Mouse (Mus musculus) heart, postnatal 14 days (tissue): Measurements from ENCODE around the gene Lztfl1. TPM values are rescaled to one million over a fixed set of nuclear protein-coding genes. Genes with fewer than 3 reads are reported as not detected.
"Not testable (repeated sequence)": the region's sequence is repeated elsewhere in the genome, so short reads cannot be mapped to it uniquely, and the experiment has no call there.

Experiments
- DNase-seq, 2 experiments: peaks; one replicate each; pipeline ENCODE4 v3.0.0; 2021 to 2022
- intact Hi-C: fragments of 180-260 bp; cut with DNase I; formaldehyde crosslinking; loops from one replicate; pipeline ENCODE4 v1.15.1; 2025
- total RNA-seq, 2 experiments: library from RNA; stranded (reverse); gene quantifications; 2 replicates each; pipeline ENCODE4 v1.2.3; 2021

Gene Lztfl1
- total RNA-seq, 2 experiments from 2014 or later = 41.3 to 43.5 TPM

DNA sequence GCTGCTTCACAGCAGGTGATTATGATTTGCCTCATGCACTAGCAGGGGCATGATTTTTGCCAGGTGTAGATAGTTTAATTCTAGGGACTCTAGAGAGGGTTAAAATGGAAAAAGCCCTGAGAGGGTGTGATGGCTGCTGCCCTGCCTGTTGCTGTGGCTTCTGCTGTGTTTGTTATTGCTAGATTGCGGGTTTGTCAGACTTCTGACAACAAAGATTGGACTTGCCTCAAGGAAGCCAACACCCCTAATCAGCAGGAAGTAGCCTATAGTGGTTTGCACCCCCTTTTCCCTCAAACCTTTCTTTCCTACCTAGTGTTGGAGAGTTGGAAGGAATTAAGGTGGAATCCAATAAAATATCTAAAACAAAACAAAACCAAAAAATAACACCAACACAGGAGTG lies 29.3 kb downstream of the Lztfl1 start:
- DNase-seq = no peak
- intact Hi-C loops = no loop called here

DNA sequence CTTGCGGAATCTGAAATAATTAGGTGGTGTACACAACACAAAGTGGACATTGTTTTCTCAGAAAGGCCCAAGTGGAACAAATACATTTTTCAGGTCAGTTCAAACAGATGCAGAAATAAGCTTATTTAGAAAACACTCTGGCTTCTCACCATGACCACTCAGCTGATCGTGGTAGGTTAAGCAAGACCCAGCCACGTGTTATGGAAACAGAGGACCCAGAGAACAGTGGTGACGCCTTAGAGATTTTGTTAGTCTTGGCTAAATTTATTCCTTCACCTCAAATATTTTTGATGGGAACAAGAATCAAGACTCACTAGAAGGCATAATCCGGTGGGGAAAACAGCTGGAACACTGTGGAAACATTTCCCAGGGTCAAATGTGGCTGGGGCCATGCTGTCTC lies 31.3 kb downstream of the Lztfl1 start:
- DNase-seq = no peak
- intact Hi-C loops = no loop called here

DNA sequence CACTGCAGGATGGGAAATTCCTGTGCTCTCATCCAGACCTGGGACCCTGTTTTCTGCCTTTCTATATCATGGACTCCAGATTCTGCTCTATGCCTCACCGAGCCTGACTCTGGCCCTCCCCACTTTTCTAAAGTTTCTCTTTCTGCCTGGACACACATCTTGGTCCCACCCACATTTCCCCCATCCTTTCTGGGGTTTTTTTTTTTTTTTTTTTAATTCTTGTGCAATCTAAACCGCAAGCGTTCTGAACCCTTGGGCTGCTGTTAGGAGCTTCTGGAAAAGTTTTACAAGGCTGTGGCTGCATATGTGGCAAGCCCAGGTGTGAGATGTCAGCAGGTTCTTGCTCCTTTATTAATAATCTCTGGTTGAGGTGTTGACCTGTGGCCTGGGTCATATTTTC lies 33.8 kb downstream of the Lztfl1 start:
- intact Hi-C loops = no loop called here
- DNase-seq = no peak

DNA sequence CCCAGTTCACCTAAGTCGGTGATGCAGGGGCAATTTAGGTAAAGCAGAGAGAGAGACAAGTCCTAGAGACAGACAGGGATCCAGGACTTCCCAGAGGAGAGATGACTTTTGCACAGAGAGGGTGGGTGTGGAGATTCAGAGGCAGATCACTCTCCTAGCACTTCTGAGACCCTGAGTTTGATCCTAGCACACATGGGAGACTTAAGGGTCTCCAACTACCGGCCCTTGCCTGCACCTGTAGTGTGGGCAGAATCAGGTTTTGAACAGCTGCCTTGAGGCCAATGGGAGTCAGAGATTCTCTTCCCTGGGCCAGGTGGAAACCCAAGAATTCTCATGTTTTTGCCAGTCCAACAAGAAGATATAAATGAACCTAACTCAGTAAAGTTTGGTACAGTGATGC lies 38.3 kb downstream of the Lztfl1 start:
- DNase-seq = no peak
- intact Hi-C loops = no loop called here

DNA sequence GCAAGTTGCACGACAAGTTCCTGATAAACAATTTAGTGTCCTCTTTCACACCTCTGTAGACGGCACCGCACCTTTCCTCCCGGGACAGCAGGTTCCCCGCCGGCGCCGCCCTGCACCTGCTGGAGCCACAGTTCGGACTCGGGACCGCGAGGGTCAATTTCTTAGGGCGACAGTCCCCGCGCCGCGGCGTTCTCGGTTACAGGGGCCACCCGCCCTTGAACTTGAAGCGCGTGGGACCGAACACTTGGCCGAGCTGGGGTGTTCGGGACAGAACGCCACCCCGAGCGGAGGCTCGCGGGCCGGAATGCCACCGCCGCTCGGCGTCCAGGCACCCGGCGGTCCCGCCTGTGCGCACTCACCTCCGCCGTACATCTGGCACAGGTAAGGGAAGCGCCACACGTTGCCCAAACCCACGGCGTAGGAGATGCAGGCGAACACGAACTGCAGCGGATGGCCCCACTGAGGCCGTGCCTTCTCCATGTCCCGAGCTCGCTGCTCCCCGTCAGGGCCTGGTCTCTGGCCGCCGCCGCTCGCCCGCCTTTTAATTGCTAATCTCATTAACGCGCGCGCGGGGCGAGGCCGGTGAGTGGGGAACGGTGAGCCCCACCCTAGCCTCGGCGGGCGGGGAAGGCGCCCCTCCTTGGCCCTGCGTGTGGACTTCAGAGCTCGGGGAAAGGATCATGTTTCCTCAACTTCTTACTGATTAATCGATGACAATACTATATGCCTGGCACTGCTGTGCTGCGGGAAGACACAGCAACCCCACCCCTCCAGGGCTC lies 39.0 kb downstream of the Lztfl1 start, which contains the start of the genes Ccr9 and Slc6a20a:
Ccr9 (plus strand) TSS at position 113 of the 779 bp plus-strand sequence.
Slc6a20a (minus strand) TSS at position 559 of the 779 bp plus-strand sequence.
- intact Hi-C loops = no loop called here
- peak in 1 of 2 experiments; percentile 3 for DNase-seq

DNA sequence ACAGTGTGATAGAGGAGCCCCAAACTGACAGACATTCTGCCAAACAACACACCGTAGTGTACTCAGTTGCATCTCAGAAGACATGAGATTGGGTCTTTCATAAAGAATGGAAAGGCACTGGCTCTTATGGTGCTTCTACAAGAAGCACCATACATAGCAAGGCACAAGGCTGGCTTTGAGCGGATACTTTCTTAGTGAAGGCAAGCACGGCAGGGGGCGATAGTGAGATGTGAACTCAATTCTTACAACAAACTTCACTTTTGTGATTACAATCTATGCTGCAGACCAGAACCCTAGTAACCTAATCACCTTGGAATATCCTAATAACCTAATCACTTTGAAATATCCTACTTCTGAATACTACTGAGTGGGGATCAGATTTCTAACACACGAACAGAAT lies 51.9 kb downstream of the Lztfl1 start:
- peak; percentile 28 to 54 for DNase-seq
- intact Hi-C loops = no loop called here

DNA sequence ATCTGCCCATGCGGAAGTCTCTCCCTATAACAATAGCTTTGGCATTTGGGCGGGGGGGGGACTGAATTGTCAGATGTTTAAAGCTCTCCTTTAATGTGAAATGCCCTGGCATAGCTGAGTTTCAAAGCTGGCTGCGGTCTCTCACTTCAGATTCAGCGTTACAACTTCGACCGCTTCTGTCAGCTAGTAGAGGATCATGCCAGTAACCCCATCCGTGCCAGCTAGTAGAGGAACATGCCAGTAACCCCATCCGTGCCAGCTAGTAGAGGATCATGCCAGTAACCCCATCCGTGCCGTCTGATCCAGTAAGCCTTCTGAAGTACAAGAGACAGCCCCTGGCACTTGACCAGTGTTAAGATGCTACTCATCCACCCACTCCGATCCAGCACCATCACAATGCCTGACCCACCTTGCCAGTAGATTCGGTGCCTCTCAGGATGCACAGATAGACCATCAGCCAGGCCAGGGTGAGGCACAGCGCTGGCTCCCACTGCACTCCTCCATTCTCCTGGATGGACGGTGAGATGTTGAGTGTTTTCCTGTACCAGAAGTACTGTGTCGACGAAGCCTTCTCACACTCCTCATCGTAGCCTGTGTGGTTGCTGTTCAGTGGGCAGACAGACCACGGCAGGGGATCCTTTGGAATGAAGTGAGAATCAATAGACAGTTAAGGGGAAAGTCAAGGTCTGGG lies 57.4 kb downstream of the Lztfl1 start:
- DNase-seq, intact Hi-C loops: not testable (repeated sequence)

DNA sequence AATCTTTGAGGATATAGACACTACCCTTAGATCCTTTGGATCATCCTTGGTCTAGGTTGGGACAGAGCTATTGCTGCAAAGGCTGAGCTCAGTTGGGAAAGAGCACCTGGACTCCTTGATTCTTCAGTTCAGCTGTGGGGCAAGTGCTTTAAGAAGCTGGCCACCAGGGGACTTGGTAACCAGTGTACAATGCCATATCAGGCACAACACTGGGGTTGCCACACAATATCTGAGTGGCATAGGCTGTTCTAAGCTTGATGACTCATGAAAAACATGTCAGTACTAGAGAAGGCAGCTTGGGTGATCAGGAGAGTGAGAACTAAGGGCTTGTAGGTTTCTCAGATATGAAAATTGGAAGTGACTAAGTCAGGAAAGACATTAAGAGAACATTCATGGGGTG lies 58.5 kb downstream of the Lztfl1 start:
- intact Hi-C loops = no loop called here
- no peak for DNase-seq

DNA sequence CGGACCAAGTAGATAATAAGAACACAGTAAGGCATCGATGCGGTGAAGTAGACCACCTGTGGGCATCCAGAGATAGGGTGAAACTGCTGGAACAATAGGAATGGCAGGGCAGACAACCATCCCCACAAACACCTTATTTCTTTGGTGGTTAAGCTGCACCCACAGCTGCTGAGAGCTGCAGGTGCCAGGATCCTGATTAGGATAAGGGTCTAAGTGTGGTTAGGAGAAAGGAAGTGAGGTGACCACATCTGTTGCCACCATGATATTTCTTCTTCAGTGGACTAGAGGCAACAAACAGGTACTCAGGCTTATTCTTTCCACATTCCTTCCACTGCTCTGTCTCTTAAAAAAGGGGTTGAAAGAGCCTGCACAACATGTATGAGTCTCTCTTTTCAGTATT lies 60.0 kb downstream of the Lztfl1 start:
- intact Hi-C loops = no loop called here
- DNase-seq = no peak

DNA sequence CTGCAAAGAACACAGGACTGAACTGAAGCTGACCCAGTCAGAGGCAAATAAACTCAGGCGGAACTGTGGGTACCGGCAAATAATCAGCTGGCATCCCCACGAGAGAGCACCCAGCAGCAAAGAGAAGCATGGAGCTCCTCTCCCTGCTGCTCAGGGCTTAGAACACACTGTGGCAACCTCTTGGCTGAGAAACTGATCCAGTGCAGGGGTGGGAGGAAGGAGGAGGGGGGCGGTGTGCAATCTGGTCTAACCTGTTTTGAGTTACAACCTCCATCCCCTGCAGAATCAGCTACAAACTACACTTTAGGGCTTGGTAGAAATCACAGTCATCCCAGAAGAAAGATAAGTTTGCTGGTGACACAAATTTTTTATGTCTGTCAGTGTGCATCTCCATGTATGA lies 66.1 kb downstream of the Lztfl1 start:
- no peak for DNase-seq
- intact Hi-C loops = no loop called here

DNA sequence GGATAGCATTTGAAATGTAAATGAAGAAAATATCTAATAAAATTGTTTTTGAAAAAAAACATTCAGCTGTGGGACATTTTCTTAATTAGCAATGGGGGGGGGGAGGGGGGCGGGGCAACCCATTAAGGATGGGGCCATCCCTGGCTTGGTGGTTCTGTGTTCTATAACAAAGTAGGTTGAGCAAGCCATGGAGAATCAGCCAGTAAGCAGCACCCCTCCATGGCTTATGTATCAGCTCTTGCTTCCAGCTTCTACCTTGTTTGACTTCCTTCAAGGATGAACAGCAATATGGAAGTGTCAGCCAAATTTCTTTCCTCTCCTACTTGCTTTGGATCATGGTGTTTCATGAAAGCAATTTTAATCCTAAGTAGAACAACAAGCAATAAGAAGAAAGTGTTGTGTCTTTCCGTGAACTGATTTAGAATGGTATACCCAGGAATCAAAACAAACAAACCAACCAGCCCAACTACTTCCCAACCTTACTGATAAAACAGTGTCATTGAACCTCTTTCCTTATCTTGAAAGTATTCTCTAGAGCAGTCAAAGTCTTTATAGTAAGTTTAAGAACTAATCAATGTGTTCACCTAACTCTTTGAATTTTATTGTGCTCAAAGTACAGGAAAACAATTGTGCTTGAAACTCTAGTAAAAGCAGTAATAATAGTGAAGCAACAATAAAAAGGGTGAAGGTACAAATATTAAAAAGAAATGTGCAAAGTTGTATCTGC lies 67.5 kb downstream of the Lztfl1 start:
- no peak for DNase-seq
- intact Hi-C loops = no loop called here

Other genes starting within 250 kb of the Lztfl1 start
- gene Limd1, start 239.0 kb downstream of the Lztfl1 start, total RNA-seq = 10 to 100 TPM; 41.9 to 43.6 TPM
- gene Sacm1l, start 187.9 kb downstream of the Lztfl1 start, total RNA-seq = 10 to 100 TPM; 33.7 to 38.1 TPM
- gene Slc6a20b, start 85.1 kb downstream of the Lztfl1 start, total RNA-seq = not detected
- 1 to 10 TPM in 1 of 2 experiments, under 1 TPM in 1; 0.48 to 9.2 TPM for gene Ccr9, start 39.3 kb downstream of the Lztfl1 start, total RNA-seq
- gene Slc6a20a, start 38.8 kb downstream of the Lztfl1 start, total RNA-seq = not detected
- under 1 TPM in 1 of 2 experiments, not detected in 1; 0.20 TPM for gene Cxcr6, start 88.8 kb upstream of the Lztfl1 start, total RNA-seq
- 100 to 1,000 TPM; 250 to 267 TPM for gene Fyco1, start 134.2 kb upstream of the Lztfl1 start, total RNA-seq
- gene Xcr1, start 144.3 kb upstream of the Lztfl1 start, total RNA-seq = under 1 TPM in 1 of 2 experiments, not detected in 1; 0.05 TPM